Mouse (Mus musculus) lung, embryonic 14.5 days (tissue): ENCODE measurements around the gene Plxnb2. TPM values are rescaled to one million over a fixed set of nuclear protein-coding genes. Genes with fewer than 3 reads are reported as not detected.

ENCODE experiments used
- ATAC-seq: fragments of 200-750 bp; cut with Nextera tagmentation; 2 replicates; pipeline ENCODE4 v1.8.0; 2017; ENCODE audit warnings: mild to moderate bottlenecking, moderate TSS enrichment, moderate library complexity; ENCODE audit not compliant: insufficient read depth
- DNase-seq: peaks from one replicate; pipeline ENCODE4 v3.0.0-alpha.2; 2015
- H3K27ac ChIP-seq: fragments of 300-500 bp; sonication (generic); 2 replicates; pipeline ENCODE4 v1.5.1; 2014; ENCODE audit warnings: low read depth, mild to moderate bottlenecking, moderate library complexity
- H3K27me3 ChIP-seq: fragments of 300-500 bp; sonication (generic); 2 replicates; pipeline ENCODE4 v1.6.1; 2014; ENCODE audit warnings: low read length, control low read depth; ENCODE audit not compliant: insufficient read depth
- H3K36me3 ChIP-seq: fragments of 300-500 bp; sonication (generic); 2 replicates; pipeline ENCODE4 v1.6.1; 2014; ENCODE audit warnings: control low read depth; ENCODE audit not compliant: insufficient read depth
- H3K4me1 ChIP-seq: fragments of 300-500 bp; sonication (generic); 2 replicates; pipeline ENCODE4 v1.6.1; 2014; ENCODE audit warnings: antibody characterized with exemption, control low read depth; ENCODE audit not compliant: insufficient read depth
- H3K4me2 ChIP-seq: fragments of 300-500 bp; sonication (generic); 2 replicates; pipeline ENCODE4 v1.6.1; 2014; ENCODE audit warnings: mild to moderate bottlenecking
- H3K4me3 ChIP-seq: fragments of 300-500 bp; sonication (generic); 2 replicates; pipeline ENCODE4 v1.5.1; 2014; ENCODE audit warnings: low read depth, low read length
- H3K9ac ChIP-seq: fragments of 300-500 bp; sonication (generic); 2 replicates; pipeline ENCODE4 v1.6.1; 2014
- H3K9me3 ChIP-seq: fragments of 300-500 bp; sonication (generic); 2 replicates; pipeline ENCODE4 v1.6.1; 2016; ENCODE audit warnings: low read depth, low read length, control low read depth
- CTCF ChIP-seq: IDR thresholded peaks from 2 replicates; pipeline ENCODE4 v1.5.1; 2016; ENCODE audit warnings: antibody characterized with exemption, low read depth
- WGBS: fragments of 180-500 bp; shearing (Covaris S2); extraction: QIAGEN DNeasy Blood & Tissue Kit; methylation state at CpG from one replicate; pipeline ENCODE4 v1.1.7; 2014; 5-methylcytosine and 5-hydroxymethylcytosine counted together
- polyA plus RNA-seq: library from polyadenylated mRNA; unstranded; fragments of >200 nt; fragmentation: Nextera tagmentation; extraction: Ambion mirVana; gene quantifications from 2 replicates; pipeline ENCODE4 v1.2.1, GENCODE M21; 2014

Plxnb2 gene
- polyA plus RNA-seq, 1 experiment from 2014 or later, result 156 TPM

DNA sequence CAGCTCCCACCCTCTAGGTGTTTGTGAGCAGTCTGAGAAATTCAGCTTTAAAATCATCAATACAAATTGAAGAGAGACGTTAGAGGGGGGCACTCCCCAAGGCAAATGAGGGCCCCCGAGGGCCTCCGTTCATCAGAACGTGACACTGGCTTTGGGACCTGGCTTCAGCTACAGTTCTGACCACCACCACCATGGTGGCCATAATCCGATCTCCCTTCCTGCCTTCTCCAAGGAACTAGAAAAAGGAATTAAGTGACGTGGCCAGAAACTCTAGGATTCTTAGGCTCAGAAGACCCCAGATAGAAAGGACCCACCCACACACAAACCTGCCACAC, 991 bp downstream of the Plxnb2 start:
- Histone ChIP-seq H3K9me3 (no peaks in the 10 kb centered on the region), H3K4me1 (peaks cover 39% of the 10 kb centered on the region), H3K4me2 (peak overlapping the region; percentile 63), H3K27ac (peak overlapping the region; percentile 90), H3K27me3 (no peaks in the 10 kb centered on the region), H3K9ac (peak overlapping the region; percentile 87), H3K36me3 (no peaks in the 10 kb centered on the region), H3K4me3 (peak overlapping the region; percentile 79)
- DNase-seq (peak; percentile 40), ATAC-seq (no peak)
- no peak for TF ChIP-seq CTCF
- 2% methylated on average over 6 of the region's 6 CpGs for WGBS

DNA sequence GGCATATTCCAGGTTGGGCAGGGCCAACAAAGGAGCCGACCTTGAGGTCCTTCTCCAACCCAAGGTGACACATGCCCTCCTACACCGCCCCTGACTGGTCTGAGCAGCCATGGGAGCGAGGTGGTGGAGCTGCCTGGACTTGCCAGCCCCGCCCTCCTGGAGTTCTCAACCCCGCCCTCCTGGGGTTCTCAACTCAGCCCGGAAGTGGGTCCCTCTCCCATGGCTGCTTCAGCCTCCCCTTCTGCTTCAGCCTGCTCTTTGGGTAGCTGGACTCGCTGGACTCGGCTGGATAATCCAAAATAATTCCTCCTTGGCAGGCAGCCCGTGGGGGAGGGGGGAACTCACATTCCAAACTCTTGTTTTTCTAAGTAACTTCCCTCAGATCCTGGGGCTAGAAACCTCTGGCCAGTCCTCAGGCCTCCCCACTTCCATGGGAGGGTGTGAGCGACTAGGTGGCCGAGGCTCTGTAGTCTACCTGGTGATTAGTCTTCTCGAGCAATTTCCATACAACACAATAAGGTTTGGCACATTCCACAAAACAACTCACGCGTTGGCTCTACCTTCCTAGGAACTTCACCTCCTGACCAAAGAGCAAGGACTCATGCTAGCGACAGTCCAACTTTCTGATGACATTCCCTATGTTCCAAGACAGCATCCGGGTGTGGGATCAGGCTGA, 1.5 kb downstream of the Plxnb2 start:
- no peak for TF ChIP-seq CTCF
- Histone ChIP-seq H3K9ac (peak overlapping the region; percentile 87), H3K4me2 (peak overlapping the region; percentile 63), H3K27ac (peak overlapping the region; percentile 90), H3K4me1 (peaks cover 43% of the 10 kb centered on the region), H3K27me3 (no peaks in the 10 kb centered on the region), H3K4me3 (peak overlapping the region; percentile 79), H3K36me3 (no peaks in the 10 kb centered on the region), H3K9me3 (no peaks in the 10 kb centered on the region)
- ATAC-seq (peak; percentile 62), DNase-seq (peak; percentile 92)
- 3% methylated on average over 16 of the region's 16 CpGs for WGBS

DNA sequence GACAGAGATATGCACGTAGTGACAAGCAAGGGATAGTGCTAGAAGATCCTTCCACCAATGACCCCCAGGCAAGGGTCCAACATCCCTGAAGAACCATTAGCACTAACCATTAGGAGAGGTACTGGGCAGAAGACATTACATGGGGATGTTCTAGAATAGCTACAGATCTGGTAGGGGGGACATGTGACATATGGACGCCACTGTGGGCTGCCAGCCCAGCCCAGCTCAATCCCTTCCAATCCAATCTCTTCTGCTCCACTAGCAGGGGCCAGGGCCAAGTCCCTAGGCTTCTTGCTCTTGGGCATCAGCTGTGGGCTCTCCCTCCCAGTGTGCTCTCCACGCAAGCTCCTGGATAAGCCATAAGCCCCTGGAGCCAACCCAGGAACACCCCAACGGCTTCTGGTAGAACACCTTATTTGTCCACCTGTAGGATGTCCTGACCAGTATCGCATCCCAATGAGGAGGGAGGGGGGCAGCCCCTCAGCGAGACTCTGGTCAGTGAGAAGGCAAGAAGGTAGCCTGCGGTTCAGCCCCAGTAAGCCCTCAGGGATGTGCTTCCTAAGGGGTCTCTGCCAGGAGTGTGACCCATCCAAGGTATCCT, 2.2 kb downstream of the Plxnb2 start:
- no peak for TF ChIP-seq CTCF
- H3K9ac ChIP-seq, result peak overlapping the region; percentile 51
- no peaks in the 10 kb centered on the region for H3K27me3 ChIP-seq
- no peaks in the 10 kb centered on the region for H3K36me3 ChIP-seq
- WGBS, result 57% methylated on average over 7 of the region's 7 CpGs
- peak overlapping the region; percentile 63 for H3K4me2 ChIP-seq
- H3K9me3 ChIP-seq, result no peaks in the 10 kb centered on the region
- peaks cover 47% of the 10 kb centered on the region for H3K4me1 ChIP-seq
- DNase-seq, result no peak
- H3K27ac ChIP-seq, result peak overlapping the region; percentile 90
- ATAC-seq, result no peak
- peak overlapping the region; percentile 79 for H3K4me3 ChIP-seq

DNA sequence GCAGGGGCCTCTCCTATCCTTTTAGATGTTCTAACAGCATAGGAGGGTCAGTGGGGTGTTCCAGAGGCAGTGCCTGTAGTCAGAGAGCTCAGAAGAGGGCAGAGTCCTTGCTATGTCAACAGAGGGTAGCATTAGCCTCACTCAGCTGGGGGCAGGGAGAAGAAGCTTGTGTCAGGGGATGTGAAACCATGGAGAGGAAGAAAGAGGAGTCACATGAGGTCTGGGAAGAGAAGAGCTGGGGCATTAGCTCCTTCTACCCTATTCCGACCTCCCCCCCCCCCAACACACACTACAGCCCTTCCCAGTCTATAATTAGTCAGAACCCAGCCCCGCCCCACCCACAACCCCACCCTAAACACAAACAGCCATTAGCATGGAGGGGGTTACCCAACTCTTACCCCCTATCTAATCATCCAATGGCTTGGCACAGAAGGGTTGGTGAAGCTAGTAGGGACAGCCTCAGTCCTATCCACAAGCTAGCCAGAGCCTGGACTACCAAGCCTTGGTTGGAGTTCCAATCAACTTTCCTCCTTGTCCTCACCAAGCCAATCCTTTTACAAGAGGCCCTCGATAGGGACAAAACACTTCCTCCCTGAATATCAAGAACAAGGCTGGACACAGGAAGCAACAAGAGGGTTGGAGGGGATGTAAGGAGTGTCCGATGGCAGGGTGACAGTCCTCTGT, 2.9 kb downstream of the Plxnb2 start:
- Histone ChIP-seq H3K4me3 (peak overlapping the region; percentile 79; the same call in 1 of the 2 replicates), H3K27me3 (no peaks in the 10 kb centered on the region), H3K4me1 (peaks cover 47% of the 10 kb centered on the region), H3K27ac (peak overlapping the region; percentile 54), H3K36me3 (no peaks in the 10 kb centered on the region), H3K4me2 (peak overlapping the region; percentile 63), H3K9ac (no peak overlapping the region), H3K9me3 (no peaks in the 10 kb centered on the region)
- DNase-seq (no peak), ATAC-seq (no peak)
- TF ChIP-seq CTCF, result no peak
- WGBS, result 56% methylated on average over 4 of the region's 4 CpGs

DNA sequence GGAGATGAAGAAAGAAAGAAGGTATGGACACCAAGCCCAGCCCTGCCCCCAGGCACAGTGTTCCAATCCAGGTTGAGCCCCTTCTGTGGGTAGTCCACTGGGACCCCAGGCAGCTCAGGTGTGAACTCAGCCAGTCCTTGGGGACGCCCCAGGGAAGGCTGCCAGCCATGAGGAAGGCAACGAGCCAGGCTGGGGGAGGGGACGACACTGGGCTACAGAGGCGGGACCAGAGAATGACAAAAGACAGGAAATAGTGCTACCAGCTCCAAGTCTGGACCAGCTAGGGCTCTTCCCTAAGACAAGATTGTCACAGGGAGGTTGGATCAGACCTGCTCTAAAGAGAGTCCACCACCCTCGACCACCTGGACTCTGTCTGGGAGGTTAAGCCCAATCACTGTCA, 3.5 kb downstream of the Plxnb2 start:
- no peak for ATAC-seq
- DNase-seq, result peak; percentile 86
- peak overlapping the region; percentile 63 for H3K4me2 ChIP-seq
- H3K27me3 ChIP-seq, result no peaks in the 10 kb centered on the region
- no peaks in the 10 kb centered on the region for H3K36me3 ChIP-seq
- no peak overlapping the region for H3K4me3 ChIP-seq
- 12% methylated on average over 5 of the region's 5 CpGs for WGBS
- H3K27ac ChIP-seq, result peak overlapping the region; percentile 54
- no peaks in the 10 kb centered on the region for H3K9me3 ChIP-seq
- H3K4me1 ChIP-seq, result peaks cover 47% of the 10 kb centered on the region
- no peak for TF ChIP-seq CTCF
- H3K9ac ChIP-seq, result no peak overlapping the region

DNA sequence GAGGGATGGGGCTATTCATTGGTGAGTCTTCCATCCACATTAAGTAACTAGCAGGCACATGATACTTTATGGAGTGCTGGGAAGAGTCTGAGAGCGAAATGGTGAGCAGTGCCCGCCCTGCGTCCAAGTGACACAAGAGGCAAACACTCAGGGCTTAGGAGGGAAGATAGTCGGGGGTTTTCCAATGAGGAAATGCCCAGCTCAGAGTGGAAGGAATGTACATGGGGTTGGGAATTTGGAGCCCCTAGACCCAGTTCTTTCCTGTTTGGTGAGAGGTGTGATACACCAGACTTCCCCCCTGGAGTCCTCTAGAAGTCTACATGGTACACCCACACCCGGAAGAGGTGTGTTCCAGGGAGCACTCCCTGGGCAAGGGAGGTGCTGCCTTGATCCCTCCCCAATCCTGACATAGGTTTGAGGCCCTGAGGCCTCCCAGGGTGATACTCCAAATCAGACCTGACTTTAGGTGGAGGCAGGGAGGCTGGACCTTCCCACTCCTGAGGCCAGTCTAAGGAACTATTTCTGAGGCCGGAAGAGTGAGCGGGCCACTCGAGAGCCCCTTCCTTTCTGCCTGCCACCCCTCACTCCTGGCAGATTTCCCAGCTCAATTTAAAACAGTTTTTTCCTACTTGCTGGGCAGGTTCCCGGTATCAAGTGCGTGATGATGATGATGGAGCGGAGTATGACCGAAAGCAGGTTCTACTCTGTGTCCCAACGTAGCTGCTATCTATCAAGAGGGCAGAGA, 5.0 kb downstream of the Plxnb2 start:
- TF ChIP-seq CTCF, result no peak
- peak; percentile 54 for DNase-seq
- peak overlapping the region; percentile 9; the same call in 1 of the 2 replicates for H3K27ac ChIP-seq
- no peak overlapping the region for H3K9ac ChIP-seq
- H3K4me3 ChIP-seq, result no peak overlapping the region
- H3K4me2 ChIP-seq, result peak overlapping the region; percentile 18; the same call in 1 of the 2 replicates
- H3K9me3 ChIP-seq, result no peaks in the 10 kb centered on the region
- peaks cover 47% of the 10 kb centered on the region for H3K4me1 ChIP-seq
- WGBS, result 48% methylated on average over 13 of the region's 13 CpGs
- no peaks in the 10 kb centered on the region for H3K36me3 ChIP-seq
- H3K27me3 ChIP-seq, result no peaks in the 10 kb centered on the region
- no peak for ATAC-seq
